Mouse (Mus musculus) embryonic fibroblast, embryonic 13.5 days (primary cell): ENCODE measurements at regions not wholly inside any gene's neighbourhood (a gene's known extent, or its start where the extent isn't known, plus 50 kb on each side); places are given as distances from the start of the nearest gene placed in this dataset.

Experiments used
- H3K27ac ChIP-seq: 2 replicates; pipeline ENCODE4 v1.5.1; 2012; ENCODE audit warnings: low read length, control low read depth, inconsistent platforms; ENCODE audit not compliant: insufficient read depth
- H3K4me1 ChIP-seq: 2 replicates; pipeline ENCODE4 v1.6.1; 2011; ENCODE audit warnings: low read length; ENCODE audit not compliant: control insufficient read depth, insufficient read depth
- H3K4me3 ChIP-seq: 2 replicates; pipeline ENCODE4 v1.5.1; 2011; ENCODE audit warnings: mild to moderate bottlenecking, control low read depth, low read length; ENCODE audit not compliant: insufficient read depth
- CTCF ChIP-seq: IDR thresholded peaks from 2 replicates; pipeline ENCODE4 v1.5.1; 2011; ENCODE audit warnings: mild to moderate bottlenecking, control low read depth, low read length, moderate library complexity, borderline replicate concordance; ENCODE audit not compliant: insufficient read depth
- POLR2A ChIP-seq: IDR thresholded peaks from 2 replicates; pipeline ENCODE4 v1.6.1; 2011; ENCODE audit warnings: low read depth, mild to moderate bottlenecking, control low read depth, low read length, moderate library complexity

DNA sequence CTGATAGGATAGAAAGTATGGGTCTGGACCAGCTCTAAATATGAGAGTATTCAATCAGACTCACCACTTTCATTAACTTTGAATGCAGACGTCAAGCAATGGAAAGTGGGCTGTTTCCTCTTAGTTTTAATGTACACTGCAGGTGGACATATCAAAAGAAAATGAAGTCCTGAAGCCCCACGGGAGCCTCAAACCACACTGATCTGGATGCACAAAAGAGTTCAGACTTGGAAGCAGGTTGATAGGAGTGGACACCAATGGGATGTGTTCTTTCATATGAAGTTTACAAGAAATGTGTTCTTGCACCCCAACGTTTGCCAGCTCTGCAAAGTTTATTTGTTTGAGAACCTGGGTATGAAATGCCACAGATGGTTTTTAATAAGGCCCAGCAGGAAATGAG lies 141.0 kb downstream of the Spata18 start:
- H3K4me3 ChIP-seq = no peak overlapping the region
- TF ChIP-seq CTCF = no peak
- no peak for TF ChIP-seq POLR2A
- no peak overlapping the region for H3K27ac ChIP-seq
- H3K4me1 ChIP-seq = no peaks in the 10 kb centered on the region

DNA sequence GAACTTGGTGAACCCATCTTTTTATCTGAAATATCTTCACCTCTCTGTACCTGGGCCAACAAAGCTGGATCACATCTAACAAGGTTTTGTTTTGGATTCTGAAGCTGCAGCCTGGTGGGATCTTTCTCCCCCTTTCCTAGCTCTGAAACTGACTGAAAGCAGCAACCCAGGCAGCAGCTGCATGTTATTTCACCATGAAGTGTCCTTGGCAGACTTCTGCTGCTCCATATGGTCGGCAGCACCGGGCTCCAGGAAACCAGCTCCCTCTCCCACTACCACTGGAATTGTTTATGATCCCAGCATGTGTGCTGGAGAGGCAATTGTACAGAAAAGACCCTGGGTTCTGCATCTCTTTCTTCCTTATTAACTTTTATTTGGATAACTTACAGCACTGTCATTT lies 145.0 kb downstream of the Spata18 start:
- H3K4me3 ChIP-seq = no peak overlapping the region
- no peak for TF ChIP-seq CTCF
- no peak for TF ChIP-seq POLR2A
- no peak overlapping the region for H3K27ac ChIP-seq
- no peaks in the 10 kb centered on the region for H3K4me1 ChIP-seq

DNA sequence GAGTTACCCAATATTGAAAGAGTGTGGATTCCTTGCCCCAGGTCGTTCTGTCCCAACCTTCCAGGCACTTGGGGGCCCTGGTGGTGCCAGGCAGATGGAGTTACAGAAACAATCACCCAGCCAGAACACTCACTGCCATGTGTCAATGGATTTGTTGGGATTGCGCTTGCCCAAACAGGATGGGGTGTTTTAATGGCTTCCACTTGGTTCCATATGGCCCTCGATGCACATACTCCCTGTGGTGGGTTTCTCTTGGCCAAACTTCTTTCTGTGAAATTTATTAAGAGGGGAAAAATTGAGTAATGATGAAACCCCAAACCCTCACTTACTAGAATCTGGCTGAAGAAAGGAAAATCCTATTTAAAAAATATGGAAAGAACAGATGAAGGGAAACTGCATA lies 146.8 kb downstream of the Spata18 start:
- TF ChIP-seq POLR2A = no peak
- TF ChIP-seq CTCF = no peak
- H3K4me3 ChIP-seq = no peak overlapping the region
- H3K4me1 ChIP-seq = no peaks in the 10 kb centered on the region
- no peak overlapping the region for H3K27ac ChIP-seq

DNA sequence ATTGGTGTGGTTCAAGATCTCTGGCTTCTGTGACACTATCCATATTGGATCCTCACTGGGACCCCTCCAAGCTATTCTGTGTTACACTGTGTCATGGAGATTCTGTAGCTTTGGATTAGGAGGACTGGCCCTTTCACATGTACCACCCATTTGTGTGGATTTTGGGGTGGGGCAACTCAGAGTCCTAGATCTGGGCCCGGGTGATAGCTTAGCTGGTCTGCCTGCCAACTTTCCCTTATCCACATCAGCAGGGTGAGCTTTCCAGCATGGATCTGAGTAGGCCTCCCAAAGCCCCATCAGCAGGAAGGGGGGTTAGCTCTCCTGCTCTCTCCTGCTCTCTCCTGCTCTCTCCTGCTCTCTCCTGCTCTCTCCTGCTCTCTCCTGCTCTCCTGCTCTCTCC lies 152.3 kb downstream of the Spata18 start:
- no peak overlapping the region for H3K4me3 ChIP-seq
- no peaks in the 10 kb centered on the region for H3K4me1 ChIP-seq
- TF ChIP-seq POLR2A (no peak), CTCF (no peak)
- H3K27ac ChIP-seq = no peak overlapping the region

DNA sequence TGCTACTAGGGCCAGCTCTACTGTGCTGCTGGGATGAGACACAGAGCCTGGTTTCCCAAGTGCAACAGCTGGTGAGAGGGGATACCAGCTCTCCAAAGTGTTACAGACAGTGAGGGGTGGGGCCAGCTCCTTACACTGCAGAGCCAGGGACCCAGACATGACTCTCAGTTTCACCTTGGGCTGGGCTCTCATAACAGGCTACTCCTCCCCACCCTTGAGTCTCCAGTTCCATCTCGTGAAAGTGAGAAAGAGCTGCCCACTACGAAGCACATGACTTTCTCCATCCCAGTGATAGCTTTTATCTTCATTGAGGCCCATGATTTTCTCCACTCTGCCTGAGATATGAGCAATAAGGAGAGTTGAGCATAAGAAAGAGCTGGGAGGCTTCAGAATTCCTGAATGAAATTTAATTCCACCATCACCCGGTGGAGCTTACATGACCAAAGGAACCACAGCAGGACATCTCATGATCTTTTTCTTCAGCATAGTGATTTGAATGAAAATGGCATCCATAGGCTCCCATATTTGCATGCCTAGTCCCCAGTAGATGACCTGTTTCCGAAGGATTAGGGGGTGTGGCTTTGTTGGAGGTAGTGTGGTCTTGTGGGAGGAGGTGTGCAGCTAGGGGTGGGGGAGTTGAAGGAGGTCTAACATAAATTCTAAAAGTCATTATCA lies 153.5 kb downstream of the Spata18 start:
- Histone ChIP-seq H3K27ac (no peak overlapping the region), H3K4me3 (no peak overlapping the region), H3K4me1 (no peaks in the 10 kb centered on the region)
- TF ChIP-seq CTCF (no peak), POLR2A (no peak)

DNA sequence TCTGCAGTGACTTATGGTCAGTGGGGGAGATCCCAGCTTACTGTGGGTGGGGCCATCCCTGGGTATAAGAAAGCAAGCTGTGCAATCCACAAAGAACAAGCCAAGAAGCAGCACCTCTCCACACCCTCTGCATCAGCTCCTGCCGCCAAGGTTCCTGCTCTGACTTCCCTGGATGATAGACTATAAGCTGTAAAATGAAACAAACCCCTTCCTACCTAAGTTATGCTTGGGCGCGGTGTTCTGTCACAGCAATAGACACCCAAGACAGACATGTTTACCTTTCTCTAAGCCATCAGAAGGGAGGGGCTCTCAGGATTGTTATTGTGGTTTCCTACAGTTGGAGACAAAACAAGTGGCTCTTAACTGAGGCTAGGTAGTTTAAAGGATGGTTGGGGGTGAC lies 159.5 kb downstream of the Spata18 start:
- no peak overlapping the region for H3K27ac ChIP-seq
- TF ChIP-seq CTCF (no peak), POLR2A (no peak)
- no peaks in the 10 kb centered on the region for H3K4me1 ChIP-seq

DNA sequence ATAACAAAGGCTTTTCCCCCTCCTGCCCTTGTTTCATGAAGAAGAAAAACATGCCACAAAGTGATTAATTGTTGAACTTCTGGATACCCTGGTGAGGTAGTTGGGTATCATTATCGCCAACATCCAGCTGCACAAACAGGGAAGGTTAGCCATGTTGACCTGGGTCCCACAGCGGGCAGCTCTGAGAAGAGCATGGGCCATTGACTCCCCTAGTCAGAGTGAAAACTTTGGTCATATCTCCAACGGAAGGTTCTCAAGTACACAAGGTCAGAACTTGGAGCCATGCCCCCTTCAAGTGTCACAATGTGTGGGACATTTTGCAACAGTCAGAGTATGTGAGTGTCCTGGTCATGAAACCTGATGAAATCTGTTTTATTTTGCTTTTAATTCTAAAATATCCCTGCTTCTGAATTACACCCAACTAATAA lies 159.9 kb downstream of the Spata18 start:
- H3K4me1 ChIP-seq = no peaks in the 10 kb centered on the region

More for the DNA sequence above, 159.5 kb downstream of the Spata18 start:
- H3K4me3 ChIP-seq = no peak overlapping the region

DNA sequence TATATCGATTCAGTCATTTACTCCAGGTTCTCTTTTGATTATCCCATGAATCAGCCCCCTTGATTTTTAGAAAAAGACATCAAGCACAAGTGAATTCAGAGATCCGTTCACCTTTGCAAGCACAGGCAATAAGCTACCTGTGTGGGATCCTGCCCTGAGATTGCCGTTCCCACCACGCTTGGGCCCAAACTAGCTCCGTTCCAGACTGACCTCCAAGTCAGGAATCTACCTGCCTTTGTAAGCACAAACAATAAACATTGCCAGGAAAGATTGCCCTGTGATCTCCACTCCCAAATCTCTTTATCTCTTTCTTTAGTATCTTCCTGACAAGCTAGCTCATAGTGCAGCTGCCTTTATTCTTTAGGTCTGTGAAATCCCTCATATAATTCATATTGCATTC lies 164.6 kb downstream of the Spata18 start:
- TF ChIP-seq POLR2A (no peak), CTCF (no peak)
- Histone ChIP-seq H3K4me1 (0 out of 2 replicates have a peak, but pooled peaks cover 2% of the 10 kb centered on the region), H3K4me3 (no peak overlapping the region), H3K27ac (no peak overlapping the region)

More for the DNA sequence above, 159.9 kb downstream of the Spata18 start:
- TF ChIP-seq POLR2A (no peak), CTCF (no peak)
- Histone ChIP-seq H3K4me3 (no peak overlapping the region), H3K27ac (no peak overlapping the region)

DNA sequence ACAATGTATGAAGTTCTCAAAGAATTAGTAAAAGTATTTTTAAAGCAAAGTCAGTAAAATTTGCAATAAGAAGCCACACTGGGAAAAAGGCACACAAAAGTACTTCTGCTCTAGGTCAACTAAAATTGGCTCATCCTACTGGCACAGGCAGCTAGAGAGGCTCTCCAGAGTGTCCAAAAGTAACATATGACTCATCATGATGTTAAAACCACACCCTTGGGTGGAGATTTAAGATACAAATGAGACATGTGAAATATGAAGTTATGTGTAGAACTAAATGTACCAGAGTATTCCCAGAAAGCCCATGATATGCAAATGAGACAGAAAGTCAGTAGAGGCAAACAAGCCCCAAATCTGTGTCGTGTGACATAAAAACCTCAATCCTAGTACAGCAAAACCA lies 166.0 kb downstream of the Spata18 start:
- Histone ChIP-seq H3K4me3 (no peak overlapping the region), H3K27ac (peak overlapping the region; percentile 52; the same call in 1 of the 2 replicates)
- no peak for TF ChIP-seq CTCF
- no peak for TF ChIP-seq POLR2A

DNA sequence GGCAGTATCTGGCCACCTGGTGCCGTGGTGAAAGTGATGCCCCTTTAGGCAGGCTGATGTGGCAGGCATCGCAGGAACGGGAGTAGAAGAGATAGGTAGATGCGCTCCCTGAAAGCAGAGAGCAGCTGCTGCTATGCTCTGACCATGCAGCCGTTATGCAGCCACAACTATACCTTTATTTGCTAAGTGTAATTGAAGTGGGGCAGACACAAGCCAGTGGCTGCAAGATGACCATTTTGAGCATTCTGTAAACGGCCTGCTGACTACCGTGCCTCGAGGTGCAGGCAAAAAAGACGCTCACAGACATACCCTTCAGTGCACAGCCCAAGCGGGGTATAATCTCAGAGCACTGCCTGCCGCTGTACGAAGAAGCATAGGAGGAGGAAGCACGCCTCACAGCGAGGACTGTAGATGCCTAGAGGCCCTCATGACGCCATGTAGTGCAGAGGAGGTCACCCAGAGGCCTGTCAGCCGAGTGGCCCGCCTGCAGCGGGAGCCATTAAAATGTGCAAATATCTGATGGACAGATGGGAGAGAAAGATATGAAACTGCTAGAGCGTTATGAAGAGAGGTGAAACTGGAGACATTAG lies 170.9 kb downstream of the Spata18 start:
- no peak for TF ChIP-seq POLR2A
- no peak for TF ChIP-seq CTCF
- no peak overlapping the region for H3K27ac ChIP-seq

More for the DNA sequence above, 166.0 kb downstream of the Spata18 start:
- 0 out of 2 replicates have a peak, but pooled peaks cover 2% of the 10 kb centered on the region for H3K4me1 ChIP-seq

More for the DNA sequence above, 170.9 kb downstream of the Spata18 start:
- H3K4me3 ChIP-seq = no peak overlapping the region
- H3K4me1 ChIP-seq = 0 out of 2 replicates have a peak, but pooled peaks cover 2% of the 10 kb centered on the region
